Comparison of ENCODE assay signal across 8 mouse cellular contexts in the genomic region with DNA sequence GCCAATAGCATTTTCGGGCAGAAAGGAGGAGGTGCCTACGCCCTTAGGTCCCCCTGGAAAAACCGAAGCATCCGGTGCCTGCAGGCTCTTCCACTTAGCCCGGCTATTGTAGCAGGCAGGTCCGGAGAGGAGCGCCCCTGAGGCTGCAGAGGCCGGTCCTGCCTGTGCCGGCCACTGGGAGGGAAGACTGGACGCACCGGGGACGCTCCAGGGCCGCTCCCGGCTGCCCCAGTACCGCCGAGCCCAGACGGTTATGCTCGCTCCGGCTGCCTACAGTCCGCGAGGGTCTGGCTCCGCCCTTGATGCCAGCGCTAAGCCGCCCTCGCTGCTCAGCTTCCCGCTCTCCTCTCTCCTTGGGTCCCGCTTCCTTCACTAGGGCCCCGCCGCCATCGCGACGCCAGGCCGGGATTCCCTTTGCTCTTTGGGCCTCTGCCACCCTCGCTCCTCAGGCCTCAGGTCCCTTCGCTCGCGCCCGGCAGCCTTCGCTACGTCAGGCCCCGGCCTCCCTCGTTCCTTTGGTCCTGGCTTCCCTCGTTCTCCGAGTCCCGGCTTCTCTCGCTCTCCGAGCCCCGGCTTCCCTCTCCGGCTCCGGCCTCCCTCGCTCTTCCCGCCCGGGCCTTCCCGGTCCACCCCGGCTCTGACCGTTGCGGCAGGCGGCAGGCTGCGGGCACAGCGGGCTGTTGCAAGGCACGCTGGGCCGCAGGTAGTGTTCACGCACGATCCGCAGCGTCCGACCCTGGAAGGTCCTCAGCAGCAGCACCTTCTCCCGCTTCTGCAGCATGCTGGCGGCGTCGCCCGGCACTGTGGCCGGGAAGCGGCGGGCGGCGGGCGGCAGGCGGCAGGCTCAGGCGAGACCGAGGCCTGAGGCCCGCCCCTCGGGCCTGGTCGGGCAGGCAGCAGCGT. TPM values are rescaled to one million over a fixed set of nuclear protein-coding genes. Genes with fewer than 3 reads are reported as not detected.
DNase-seq lines count a peak whose midpoint lies in the region; ATAC-seq and TF ChIP-seq lines count a peak whose summit lies in the region.

No protein-coding gene starts in this region.

- peak overlapping the region; percentile 99 for H3K27ac ChIP-seq in cortical plate, adult 2 months (ENCODE audit: insufficient read depth, low read length)

- no peaks in the 10 kb centered on the region; the same call in 1 of the 2 replicates for H3K4me1 ChIP-seq in cortical plate, adult 2 months (ENCODE audit: control insufficient read depth, insufficient read depth, low read length)

- H3K4me3 ChIP-seq in cortical plate, adult 2 months (ENCODE audit: insufficient read depth, low read length): peak overlapping the region; percentile 60

- TF ChIP-seq POLR2A in cortical plate, adult 2 months (IDR thresholded peaks at IDR 0.05; ENCODE audit: extremely low read depth, insufficient read depth, low read length): peak; percentile 33

- peak; percentile 80 for ATAC-seq in megakaryocyte, adult 5-6 weeks (ENCODE audit: poor library complexity, severe bottlenecking)

- peak; percentile 74 for DNase-seq in adipocyte (ENCODE audit: low spot score)
- peak; percentile 76 for DNase-seq in gastrocnemius, postnatal 10 days
- peak; percentile 81 for DNase-seq in induced T-regulatory cell, adult 2 months (ENCODE audit: low read depth)
- peak; percentile 30 to 60 for DNase-seq in left cerebral cortex, adult 8-10 months (ENCODE audit: low spot score in 2 of 2)
- peak; percentile 65 for DNase-seq in right cerebral cortex, adult 18-20 months
- peak; percentile 80 for DNase-seq in urinary bladder, adult 2 months (ENCODE audit: low spot score)

- TF ChIP-seq CTCF in cortical plate, adult 2 months (IDR thresholded peaks at IDR 0.05; ENCODE audit: extremely low read depth, insufficient read depth, low read length): no peak

RNA-seq across cellular contexts. Expression of a gene that starts 0.5 kb away (rescaled TPM):
- polyA plus RNA-seq in cortical plate, adult 2 months (2012; rRNA removed): 25.4 and 26.2 TPM in 2 replicates
- total RNA-seq in gastrocnemius, postnatal 10 days (2021): 10 to 100 TPM; 12.6 to 16.7 TPM
- total RNA-seq in left cerebral cortex, adult 8-10 months (2022): 10 to 100 TPM; 28.8 to 30.4 (median 30.2) TPM
- total RNA-seq in megakaryocyte, adult 5-6 weeks (2015): 10.7 and 15.0 TPM in 2 replicates
- 21.9 and 23.4 TPM in 2 replicates for total RNA-seq in megakaryocyte, adult 5-6 weeks (2017)
- polyA plus RNA-seq in urinary bladder, adult 2 months (2012; rRNA removed): 20.2 and 21.5 TPM in 2 replicates

RNA-seq across cellular contexts. Expression of a gene that starts 44.8 kb away (rescaled TPM):
- polyA plus RNA-seq in cortical plate, adult 2 months (2012; rRNA removed): 6.0 and 6.2 TPM in 2 replicates
- total RNA-seq in gastrocnemius, postnatal 10 days (2021): 1 to 10 TPM in 1 of 2 experiments, under 1 TPM in 1; 0.38 to 1.5 TPM
- 10 to 100 TPM in 3 of 4 experiments, 1 to 10 TPM in 1; 9.4 to 11.4 (median 11.1) TPM for total RNA-seq in left cerebral cortex, adult 8-10 months (2022)
- 0.04 TPM in 1 of 2 replicates, not detected in the other for total RNA-seq in megakaryocyte, adult 5-6 weeks (2015)
- 0.04 TPM in 1 of 2 replicates, not detected in the other for total RNA-seq in megakaryocyte, adult 5-6 weeks (2017)
- polyA plus RNA-seq in urinary bladder, adult 2 months (2012; rRNA removed): 0.17 and 0.22 TPM in 2 replicates

RNA-seq across cellular contexts. Expression of a gene that starts 59.2 kb away (rescaled TPM):
- polyA plus RNA-seq in cortical plate, adult 2 months (2012; rRNA removed): 31.0 and 33.9 TPM in 2 replicates
- 10 to 100 TPM; 19.2 to 24.3 TPM for total RNA-seq in gastrocnemius, postnatal 10 days (2021)
- total RNA-seq in left cerebral cortex, adult 8-10 months (2022): 10 to 100 TPM; 19.5 to 24.7 (median 21.5) TPM
- 132 and 155 TPM in 2 replicates for total RNA-seq in megakaryocyte, adult 5-6 weeks (2015)
- 163 and 193 TPM in 2 replicates for total RNA-seq in megakaryocyte, adult 5-6 weeks (2017)
- polyA plus RNA-seq in urinary bladder, adult 2 months (2012; rRNA removed): 39.2 and 43.9 TPM in 2 replicates

Comparison
In these comparisons a context has a peak if more than half of its experiments do, and no peak if none do; other contexts are left out.
1. Peak in every context shown above with its lines: DNase-seq, ATAC-seq, H3K4me3 ChIP-seq and H3K27ac ChIP-seq.
2. RNA of a gene that starts 44.8 kb away (total RNA-seq): 9.4 to 11.4 TPM in left cerebral cortex, adult 8-10 months; 0.38 to 1.5 TPM in gastrocnemius, postnatal 10 days and 0.04 TPM in megakaryocyte, adult 5-6 weeks; every median in the first group is over 4 times any median in the second.
3. RNA of a gene that starts 59.2 kb away (total RNA-seq): 132 to 193 TPM in megakaryocyte, adult 5-6 weeks; 19.2 to 24.3 TPM in gastrocnemius, postnatal 10 days and 19.5 to 24.7 TPM in left cerebral cortex, adult 8-10 months; every median in the first group is over 4 times any median in the second.